Mouse (Mus musculus) olfactory bulb, adult 2 months (tissue): Measurements from ENCODE around the gene Plekhm3.

Source experiments
- CTCF ChIP-seq: fragments of 200-500 bp; IDR thresholded peaks from 2 replicates; pipeline ENCODE4 v1.5.1; 2012; ENCODE audit warnings: low read depth, mild to moderate bottlenecking, low read length, moderate library complexity; ENCODE audit not compliant: insufficient read depth
- POLR2A ChIP-seq: fragments of 200-500 bp; IDR thresholded peaks from 2 replicates; pipeline ENCODE4 v1.6.1; 2012; ENCODE audit warnings: mild to moderate bottlenecking, low read depth, low read length, moderate library complexity; ENCODE audit not compliant: insufficient read depth

- TF ChIP-seq POLR2A: no peak
- TF ChIP-seq CTCF: no peak
Observed at GRCm38 (mm10) chr1:64875156-64875555, 81.5 kb downstream of the Plekhm3 start.
